Mouse (Mus musculus): ENCODE results near the gene Ociad1. TPM values are rescaled to one million over a fixed set of nuclear protein-coding genes. Genes with fewer than 3 reads are reported as not detected.
A peak's percentile ranks its signal among the peaks of the same experiment; 100 is the strongest.

Ociad1 gene
- 203 and 209 TPM in 2 replicates for total RNA-seq (2017)

DNA sequence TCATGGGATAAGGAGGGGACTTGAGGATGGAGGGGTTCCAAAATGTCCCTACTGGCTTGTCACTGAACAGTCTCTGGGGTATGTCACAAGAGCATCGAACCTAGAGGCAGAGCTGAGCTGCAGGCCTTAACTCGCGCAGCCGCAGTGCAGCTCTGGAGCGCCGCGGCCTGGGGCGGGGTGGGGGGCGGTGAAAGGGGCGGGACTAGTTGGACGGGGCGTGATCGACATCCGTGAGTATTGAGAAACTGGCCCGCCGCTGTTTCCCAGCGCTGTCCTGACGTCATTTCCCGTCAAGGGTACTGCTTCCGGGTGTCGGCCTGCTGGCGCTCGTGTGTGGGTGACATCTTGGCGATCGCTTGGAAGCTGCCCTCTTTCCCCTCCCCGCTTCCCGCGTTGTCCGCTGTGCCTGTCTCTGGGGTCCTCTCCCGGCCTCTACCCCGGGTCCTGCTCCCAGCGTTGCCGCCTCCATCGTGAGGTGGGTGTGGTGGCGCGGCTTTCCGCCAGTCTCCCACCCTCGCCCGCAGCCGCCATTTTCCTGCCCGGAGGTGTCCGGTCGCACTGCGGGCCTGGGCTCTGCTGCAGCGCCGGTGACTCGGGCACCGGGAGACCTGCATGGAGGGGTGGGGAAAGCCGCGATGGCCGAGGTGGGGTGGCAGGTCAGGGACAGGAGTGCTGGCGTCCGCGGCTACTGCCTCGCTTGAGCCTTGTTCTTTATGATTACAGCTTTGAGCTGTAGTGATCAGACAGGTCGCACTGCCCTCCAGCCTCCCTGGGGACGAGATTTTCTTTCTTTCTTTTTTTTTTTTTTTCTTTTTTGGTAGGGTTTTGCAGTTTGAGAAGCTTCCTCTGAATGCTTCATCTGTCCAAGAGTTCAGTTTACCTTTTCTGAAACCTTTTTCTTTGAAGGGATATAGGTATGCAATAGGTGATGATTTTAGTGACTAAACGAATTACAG, at the start of gene Ociad1:
TSS of gene Ociad1 (plus strand) at position 283 of the 956 bp plus-strand sequence.
- ATAC-seq (ENCODE audit: extremely low read depth, insufficient number of reproducible peaks, low FRiP score, poor library complexity, severe bottlenecking) = peak; percentile 99

DNA sequence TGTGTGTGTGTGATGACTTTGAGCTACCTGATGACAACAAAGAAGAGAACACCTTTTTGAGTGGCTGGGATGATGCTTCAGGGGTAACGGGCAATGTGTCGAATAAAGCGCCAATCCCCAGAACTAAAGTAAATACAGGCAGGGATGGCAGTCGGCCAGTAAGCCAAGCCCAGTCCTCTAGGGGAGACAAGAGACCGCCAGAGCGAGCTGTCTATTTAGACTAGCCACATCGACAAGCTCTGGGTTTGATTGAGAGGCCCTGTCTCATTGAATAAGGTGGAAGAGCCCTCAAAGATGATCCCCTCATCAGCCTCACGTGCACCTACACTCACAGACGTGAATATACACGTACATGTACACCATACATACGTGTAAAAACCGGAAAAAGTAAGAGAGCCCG, 48.2 kb upstream of the Ociad1 start:
- ATAC-seq (ENCODE audit: extremely low read depth, insufficient number of reproducible peaks, low FRiP score, poor library complexity, severe bottlenecking) = no peak

DNA sequence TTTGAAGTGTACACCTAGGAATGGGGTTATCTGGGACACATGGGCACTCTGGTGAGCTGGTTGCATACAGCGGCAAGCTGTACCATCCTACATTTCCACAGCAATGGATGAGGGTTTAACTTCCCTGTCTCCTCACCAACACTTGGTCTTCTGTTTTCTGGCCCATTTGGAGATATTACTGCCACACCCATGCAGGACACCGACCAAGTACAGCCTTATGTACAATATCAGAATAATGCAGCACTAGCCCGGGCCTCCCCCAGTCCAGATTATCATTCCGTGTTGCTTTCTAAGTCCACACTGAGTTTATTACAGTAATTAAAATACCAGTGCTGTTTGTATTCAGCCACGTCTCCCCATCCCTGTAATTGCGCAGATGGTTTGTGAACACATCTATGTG, 46.2 kb upstream of the Ociad1 start:
- ATAC-seq (ENCODE audit: extremely low read depth, insufficient number of reproducible peaks, low FRiP score, poor library complexity, severe bottlenecking) = no peak

DNA sequence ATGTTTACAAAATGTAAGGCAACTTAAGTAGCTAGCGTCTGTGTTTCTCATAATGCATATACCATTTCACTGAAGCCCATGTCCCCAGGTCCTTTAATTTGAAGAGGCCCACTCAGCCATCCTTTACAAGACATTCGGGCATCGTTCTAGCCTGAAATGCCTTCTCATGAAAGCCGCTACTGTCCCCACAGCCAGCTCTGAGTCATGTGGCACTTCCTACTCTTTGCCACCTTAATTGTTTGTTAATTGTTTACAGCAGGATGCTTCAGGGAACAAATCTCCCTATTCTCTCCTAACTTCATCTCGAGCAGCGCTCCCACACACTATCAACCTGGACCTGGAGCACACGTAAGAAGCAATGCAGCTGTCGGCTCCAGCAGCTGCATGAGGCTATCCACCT, 44.4 kb upstream of the Ociad1 start:
- no peak for ATAC-seq (ENCODE audit: extremely low read depth, insufficient number of reproducible peaks, low FRiP score, poor library complexity, severe bottlenecking)

DNA sequence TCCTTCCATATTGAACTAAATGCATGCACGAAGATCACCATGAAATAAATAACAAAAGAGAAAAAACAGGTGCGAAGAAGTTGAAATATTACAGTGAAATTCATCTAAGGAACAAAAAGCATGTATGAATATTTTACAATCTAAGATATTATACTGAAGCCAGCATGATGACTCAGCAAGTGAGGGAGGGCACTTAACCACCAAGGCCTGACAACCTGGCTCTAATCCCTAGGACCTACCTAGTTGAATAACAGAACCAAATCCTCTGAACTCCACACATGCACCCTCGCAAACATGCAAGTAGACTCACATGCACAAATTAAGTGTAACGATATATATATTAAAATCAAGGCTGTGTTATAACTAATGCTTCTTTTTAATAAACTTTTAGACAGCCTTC, 43.2 kb upstream of the Ociad1 start:
- no peak for ATAC-seq (ENCODE audit: extremely low read depth, insufficient number of reproducible peaks, low FRiP score, poor library complexity, severe bottlenecking)

DNA sequence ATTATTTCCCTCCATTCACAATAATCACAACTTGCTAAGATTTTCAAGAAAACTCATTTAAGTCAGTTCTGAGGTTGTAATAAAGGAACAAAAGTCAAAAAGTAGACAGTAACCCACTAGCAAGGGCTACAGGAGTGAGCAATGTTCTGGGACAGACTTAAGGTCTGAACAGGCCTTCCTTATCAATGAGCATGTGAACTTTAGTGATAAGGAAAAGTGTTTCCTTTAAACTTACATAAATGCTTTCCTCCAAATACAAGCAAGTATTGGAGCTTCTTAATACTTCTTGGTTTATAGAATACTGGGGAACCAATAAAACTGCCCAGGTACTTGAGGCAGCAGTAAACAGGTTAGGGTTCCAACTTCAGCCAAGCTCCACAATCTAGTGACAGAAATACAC, 39.8 kb upstream of the Ociad1 start:
- no peak for ATAC-seq (ENCODE audit: extremely low read depth, insufficient number of reproducible peaks, low FRiP score, poor library complexity, severe bottlenecking)

DNA sequence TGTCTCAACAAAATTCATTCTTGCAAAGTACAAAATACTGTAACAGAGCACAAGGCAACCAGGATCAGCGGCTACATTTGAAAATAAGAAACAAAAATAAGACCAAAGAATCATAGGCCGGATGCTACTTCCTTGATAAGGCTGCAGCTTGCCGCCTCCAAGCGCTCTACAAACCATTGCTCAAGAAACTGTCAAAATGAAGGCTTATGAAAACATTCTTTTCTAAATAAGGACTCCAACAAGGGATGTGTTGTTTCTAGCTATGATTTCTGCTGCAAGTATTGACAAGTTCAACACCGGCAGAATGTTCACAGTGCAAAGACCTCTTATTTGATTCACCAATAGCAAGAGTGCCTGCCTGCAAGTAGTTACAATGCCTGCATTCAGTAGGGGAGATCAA, 37.9 kb upstream of the Ociad1 start:
- no peak for ATAC-seq (ENCODE audit: extremely low read depth, insufficient number of reproducible peaks, low FRiP score, poor library complexity, severe bottlenecking)

DNA sequence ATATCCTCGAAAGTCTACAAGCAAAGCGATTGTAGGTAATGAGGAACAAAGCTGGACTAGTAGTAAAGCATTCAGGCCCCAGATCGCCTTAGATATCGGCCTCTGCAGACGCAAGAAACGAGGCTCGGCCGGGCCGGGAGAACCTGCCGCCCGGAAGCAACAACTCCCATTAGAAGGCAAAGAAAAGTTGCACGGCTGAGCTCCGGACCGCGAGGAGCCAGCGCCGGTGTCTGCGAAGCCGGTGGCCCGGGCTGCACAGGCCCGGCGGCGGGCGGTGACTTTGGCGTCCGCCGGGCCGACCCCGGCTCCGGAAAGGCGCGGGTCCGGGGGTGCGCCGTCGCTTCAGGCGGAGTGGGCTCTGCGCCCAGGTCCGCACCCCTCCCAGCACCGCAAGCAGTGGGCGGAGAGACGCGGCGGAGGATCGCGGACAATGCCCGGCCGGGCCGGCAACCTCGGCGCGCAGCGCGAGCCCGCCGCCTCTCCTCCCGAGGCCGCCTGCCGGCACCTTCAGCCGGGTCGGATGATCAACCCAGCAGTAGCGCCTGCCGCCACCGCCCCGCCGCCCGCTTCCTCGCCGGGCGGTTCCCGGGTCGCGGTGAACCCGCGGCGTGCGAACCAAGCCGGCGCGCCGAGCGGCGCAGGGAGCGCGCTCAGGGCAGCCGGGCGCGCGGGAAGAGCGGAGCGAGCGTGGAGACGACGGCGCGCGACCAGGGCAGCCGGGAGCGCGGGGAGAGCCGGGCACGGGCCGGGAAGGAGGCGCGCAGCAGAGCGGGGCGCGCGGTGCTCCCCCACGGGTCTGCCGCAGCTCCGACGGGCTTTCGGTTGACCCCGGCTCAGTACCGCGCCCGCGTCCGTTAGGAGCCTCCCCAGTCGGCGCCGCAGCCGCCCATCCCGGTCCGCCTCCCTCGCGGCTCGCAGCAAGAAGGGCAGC, 37.0 kb upstream of the Ociad1 start:
- ATAC-seq (ENCODE audit: extremely low read depth, insufficient number of reproducible peaks, low FRiP score, poor library complexity, severe bottlenecking) = no peak

DNA sequence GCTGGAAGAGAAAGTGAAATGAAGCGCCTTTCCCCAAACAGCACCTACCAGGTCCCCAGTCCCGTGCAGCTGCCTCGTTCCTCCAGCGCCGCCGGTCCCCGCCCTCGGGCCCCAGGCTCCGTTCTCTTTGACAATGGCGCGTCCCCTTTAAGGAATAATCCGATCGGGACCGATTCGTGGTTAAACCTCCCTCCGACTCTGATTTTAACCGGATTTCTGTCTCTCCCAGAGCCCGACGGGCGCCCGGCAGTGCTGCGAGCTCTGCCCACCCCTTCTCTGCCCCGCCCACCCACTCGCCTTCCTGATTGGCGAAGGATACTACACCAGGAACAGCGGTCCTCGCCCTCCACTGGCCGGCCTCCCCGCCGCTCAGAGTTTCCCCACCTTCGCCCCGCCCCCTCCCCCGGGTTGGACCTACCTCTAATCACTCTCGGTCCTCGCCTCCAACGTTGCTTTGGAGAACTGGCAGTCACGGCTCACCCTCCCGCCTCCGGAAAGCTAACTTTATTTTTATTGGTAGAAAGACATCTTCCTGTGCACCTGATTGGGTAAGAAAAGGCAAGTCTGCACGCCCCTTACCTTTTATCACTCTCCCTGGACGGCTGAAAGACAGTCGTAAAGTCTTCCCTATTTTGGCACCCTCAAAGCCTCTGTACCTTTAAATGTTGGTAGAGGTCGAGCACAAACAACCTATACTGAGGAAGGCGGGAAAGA, 36.1 kb upstream of the Ociad1 start, which contains the start of gene Fryl:
TSS of gene Fryl (minus strand) at position 268 of the 714 bp plus-strand sequence.
- ATAC-seq (ENCODE audit: extremely low read depth, insufficient number of reproducible peaks, low FRiP score, poor library complexity, severe bottlenecking) = peak; percentile 93

DNA sequence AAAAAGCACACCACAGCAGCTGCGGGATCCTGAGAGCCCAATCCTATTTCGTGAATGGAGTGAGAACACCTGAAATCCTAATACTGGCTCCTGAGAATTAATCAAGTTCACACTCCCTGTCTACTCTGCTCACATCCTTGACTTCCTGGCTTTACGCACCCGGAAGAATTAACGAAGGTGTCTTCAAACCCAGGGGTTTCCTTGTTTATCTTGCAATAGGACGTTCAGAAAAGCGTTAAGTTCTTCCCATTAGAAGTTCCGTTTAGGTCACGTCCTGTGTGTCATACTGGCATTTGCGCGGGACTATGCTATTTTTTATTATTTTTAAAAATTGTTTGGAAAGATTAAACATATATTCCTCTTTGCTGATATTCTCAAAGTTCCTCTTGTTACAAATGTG, 35.5 kb upstream of the Ociad1 start:
- ATAC-seq (ENCODE audit: extremely low read depth, insufficient number of reproducible peaks, low FRiP score, poor library complexity, severe bottlenecking) = no peak

DNA sequence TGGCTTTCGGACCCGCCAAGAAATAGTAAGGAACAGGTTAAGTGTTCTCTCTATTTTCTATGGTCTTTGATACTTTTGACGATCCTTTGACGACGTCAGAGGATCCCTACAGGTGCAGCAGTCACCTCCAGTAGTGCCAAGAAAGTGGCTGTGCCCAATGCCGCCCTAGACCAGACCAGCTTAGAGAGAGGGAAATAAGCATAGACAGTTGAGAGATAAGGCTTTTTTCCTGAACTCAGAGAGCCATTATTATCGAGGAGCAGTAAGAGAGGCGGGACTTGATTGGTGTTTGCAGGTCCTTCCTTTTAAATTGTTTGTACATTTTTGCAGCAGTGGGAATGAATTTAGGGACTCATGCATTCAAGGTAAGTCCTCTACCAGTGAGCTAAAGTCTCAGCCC, 34.9 kb upstream of the Ociad1 start:
- ATAC-seq (ENCODE audit: extremely low read depth, insufficient number of reproducible peaks, low FRiP score, poor library complexity, severe bottlenecking) = no peak

DNA sequence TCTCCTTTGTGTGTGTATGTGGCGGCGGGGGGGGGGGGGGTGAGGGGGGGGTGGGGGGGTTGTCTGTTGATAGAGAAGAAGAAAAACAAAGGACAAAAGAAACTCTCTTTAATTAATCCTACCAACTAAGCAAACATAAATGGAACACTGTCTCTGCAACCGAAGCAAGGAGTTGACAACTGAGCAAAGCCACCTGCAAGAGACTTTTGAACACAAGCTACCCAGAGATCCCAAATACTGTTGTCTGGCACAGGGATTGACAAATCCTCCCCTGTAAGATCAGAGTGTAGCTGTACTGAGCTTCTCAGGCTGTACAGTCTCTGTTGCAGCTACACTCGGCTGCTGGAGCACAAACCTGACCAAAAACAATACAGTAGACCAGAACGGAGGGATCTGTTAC, 28.5 kb upstream of the Ociad1 start:
- ATAC-seq (ENCODE audit: extremely low read depth, insufficient number of reproducible peaks, low FRiP score, poor library complexity, severe bottlenecking) = no peak

DNA sequence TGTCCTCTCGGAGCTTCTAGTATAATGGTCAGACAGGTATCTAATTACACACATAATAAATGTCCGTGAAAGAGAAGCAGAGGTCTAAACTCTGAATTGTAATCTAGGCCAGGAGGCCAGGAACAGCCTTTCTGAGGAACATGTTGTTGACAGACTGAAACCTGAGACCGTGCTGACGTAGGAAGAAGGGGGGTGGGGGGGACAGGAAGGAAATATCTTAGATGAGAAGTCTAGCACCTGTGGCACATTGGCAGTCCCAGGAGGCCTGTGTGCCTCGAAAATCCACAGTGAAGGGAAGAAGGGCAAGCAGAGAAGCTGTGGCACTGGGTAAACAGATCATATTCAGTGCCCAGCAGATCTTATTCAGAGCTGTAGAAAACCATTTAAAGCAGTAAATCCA, 27.1 kb upstream of the Ociad1 start:
- peak; percentile 92 for ATAC-seq (ENCODE audit: extremely low read depth, insufficient number of reproducible peaks, low FRiP score, poor library complexity, severe bottlenecking)

DNA sequence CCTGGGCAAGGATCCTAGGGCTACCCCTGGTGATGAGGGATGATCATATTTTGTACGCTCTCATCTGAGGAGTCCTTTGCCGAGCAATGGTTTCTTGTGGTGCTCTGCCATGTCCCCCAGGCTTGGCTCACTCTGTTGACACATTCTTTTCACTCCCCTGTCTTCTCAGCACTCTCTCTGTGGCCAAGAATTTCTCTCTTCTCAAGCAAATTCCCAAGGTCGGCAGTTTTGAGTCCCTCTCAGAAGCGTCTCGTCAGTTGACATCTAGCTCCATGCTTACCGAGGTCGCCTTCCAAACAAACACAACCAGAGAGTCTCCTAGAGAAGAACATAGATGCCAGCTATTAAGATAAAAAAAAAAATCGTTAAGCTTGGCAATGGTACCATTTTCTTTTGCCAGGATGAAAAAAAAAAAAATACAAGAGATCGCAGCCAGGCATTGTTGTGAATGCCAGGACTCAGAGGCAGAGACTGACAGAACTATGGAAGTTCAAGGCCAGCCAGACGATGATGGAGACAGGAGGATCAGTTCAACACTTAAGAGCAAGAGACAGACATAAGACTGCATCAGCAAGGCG, 23.9 kb upstream of the Ociad1 start:
- ATAC-seq (ENCODE audit: extremely low read depth, insufficient number of reproducible peaks, low FRiP score, poor library complexity, severe bottlenecking) = no peak

DNA sequence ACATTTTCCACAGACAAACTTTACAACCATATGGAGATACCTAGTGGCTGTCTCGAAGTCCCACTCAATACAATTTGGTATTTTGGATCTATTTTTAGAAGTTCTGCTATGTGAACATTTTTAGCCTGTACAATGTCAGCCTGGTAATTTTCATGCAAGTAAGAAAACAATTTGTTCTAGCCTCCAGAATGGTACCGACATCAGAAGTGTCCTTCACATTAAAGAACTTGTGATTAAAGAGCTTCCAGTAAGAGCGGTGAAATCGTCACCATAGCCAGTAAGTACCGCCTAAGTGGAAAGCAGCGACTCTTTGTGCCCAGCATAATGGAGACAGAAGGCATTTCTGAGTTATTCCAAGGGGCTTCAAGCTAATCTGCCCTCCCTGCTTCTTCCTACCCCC, 22.0 kb upstream of the Ociad1 start:
- ATAC-seq (ENCODE audit: extremely low read depth, insufficient number of reproducible peaks, low FRiP score, poor library complexity, severe bottlenecking) = no peak

DNA sequence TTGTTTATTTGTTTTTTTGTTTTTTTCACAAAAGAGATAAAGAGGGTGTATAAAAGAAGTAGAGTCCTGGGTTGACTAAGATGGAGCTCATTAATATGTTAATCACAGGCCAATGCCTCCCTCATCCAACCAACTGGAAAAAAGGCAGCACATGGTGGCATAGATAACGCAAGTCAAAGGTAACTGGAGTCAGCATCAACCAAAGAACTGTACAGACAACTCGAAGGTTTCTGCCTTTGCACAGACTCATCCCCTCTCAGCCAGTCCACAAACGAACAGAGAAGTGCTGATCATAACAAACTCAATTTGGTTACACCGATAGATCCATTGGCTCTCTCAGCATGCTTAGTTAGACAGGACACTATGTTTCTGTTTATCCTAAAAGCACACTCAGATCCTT, 19.4 kb upstream of the Ociad1 start:
- ATAC-seq (ENCODE audit: extremely low read depth, insufficient number of reproducible peaks, low FRiP score, poor library complexity, severe bottlenecking) = no peak

DNA sequence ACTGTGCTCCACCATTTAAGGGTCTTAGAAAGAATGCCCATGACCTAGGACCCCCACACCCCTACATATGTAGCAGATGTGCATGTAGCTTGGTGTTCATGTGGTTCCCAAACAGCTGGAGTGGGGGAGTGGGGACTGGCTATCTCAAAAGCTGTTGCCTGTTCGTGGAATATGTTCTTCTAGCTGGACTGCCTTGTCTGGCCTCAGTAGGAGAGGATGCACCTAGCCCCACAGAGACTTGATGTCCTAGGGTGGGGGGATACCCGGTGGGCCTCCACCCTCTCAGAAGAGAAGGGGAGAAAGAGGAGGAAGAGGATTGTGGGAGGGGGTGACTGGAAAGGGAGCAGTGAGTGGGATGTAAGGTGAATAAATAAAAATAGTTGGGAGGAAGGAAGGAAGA, 17.6 kb upstream of the Ociad1 start:
- ATAC-seq (ENCODE audit: extremely low read depth, insufficient number of reproducible peaks, low FRiP score, poor library complexity, severe bottlenecking) = no peak

DNA sequence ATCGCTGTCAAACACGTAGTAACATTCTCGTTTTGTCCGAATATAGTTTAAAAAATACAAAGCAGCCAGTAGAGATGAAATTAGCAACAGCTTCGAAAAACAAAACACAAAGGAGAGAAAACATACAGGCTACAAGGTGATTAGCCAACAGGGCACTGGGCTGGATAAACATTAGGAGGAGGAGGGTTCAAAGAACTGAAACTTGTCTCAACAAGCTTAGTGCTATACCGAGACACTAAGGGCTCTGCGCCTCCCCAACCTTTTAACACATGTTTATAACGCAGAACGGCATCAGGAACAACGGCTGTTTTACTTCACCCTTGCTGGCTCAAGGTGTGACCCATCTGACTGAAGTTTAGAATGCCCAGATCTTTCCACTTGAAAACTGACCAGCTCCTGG, 13.4 kb upstream of the Ociad1 start:
- no peak for ATAC-seq (ENCODE audit: extremely low read depth, insufficient number of reproducible peaks, low FRiP score, poor library complexity, severe bottlenecking)

Measured in neutrophil, adult 5-6 weeks (primary cell).